Mouse (Mus musculus) cerebellum, postnatal 10 days (tissue): ENCODE data around the gene Dnal4.

Source experiments
- DNase-seq, 2 experiments: peaks; one replicate each; pipeline ENCODE4 v3.0.0; 2021; ENCODE audit warnings: mixed read lengths in 2 of 2

Gene Dnal4

DNA sequence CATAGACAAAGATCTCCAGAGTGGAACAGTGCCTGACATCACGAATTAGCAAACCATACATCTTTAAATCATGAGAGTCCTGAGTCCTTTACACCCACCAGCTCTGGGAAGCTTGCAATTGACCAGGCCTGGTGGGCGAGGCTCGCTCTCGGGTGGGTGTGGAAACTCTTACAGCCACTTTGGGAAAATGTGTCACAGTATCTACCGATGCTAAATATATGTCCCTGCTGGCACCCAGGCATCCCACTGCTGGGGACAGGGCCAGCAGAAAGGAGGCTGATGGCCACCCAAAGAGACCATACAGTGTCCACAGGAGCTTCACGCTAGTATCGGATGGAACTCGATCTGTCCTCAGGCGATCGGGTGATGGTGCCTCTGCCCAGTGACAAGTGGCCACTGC is 20.9 kb upstream of the Dnal4 start:
- peak in 1 of 2 experiments; percentile 11 for DNase-seq

DNA sequence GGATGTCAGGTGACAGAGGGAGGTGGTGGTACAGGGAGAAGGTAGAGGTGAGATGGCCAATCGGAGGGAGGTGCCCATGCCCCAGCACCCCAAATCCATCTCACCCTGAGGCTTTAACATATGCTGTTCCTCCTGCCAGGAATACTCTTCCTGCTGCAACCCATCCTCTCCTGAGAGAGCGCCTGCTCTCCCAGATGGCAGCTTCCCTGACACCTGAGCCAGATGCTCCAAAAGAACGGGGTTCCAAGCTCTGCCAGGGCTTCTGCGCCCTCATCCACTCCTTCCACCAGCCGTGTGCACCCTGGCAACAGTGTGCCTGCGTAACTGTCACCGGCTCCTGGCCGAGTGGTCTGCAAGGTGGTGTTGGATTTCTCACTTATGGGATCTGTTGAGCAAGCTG is 20.0 kb upstream of the Dnal4 start:
- DNase-seq, result no peak

DNA sequence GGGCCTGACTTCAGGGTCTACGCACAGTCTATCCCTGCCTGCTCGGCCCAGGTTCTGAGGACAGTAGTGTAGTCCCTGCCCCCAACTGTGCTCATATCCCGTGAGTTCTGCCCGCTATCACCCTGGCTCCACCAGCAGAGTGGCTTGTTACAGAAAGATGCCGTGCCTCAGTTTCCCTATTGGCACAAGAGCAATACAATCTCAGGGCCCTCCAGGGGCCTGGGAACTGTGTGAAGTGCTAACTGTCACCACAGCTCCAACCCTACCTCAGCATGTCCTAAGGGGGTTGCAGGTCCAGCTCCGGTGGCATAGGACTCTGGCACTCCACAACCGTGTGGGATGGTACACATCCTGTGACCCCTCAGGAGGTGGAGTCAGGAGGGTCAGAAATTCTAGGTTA is 19.4 kb upstream of the Dnal4 start:
- DNase-seq, result no peak

DNA sequence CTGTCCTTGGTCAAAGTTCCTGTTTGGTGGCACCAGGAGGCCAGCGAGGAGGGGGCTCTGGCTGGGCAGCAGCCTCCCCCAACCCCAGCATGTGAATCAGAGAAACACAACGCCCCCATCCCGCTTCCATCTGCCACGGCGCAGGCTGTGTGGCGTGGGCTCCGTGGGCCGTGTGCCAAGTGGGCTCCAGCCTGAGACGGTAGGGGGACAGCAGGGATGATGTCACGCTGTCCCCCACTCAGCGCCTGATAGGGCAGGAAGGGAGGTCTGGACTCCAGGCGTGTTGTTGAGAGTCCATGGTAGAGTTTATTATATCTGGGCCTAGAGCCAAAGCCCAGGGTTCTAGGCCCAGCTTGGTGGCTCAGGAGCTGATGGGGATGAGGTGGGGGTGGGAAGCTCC is 18.6 kb upstream of the Dnal4 start:
- DNase-seq, result peak; percentile 72 to 80

DNA sequence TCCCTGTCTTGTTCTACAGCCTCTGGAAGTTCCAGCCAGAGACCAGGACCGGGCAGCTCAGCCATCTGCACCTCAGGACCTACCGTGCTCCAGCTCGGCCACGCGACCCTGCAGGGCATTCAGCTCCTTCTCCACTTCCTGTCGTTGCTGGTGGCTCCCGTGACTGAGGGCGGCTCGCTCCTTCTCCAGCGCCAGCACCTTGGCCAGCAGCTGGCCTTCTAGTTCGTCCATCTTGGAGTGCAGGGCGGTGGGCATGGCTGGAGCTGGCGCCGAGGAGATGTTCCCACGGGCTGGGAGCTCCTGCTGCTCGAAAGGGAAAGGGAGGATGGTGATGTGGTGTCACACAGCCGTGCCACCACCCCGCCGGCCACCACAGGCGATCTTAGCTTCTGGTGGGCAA is 16.5 kb upstream of the Dnal4 start:
- peak in 1 of 2 experiments; percentile 17 for DNase-seq

DNA sequence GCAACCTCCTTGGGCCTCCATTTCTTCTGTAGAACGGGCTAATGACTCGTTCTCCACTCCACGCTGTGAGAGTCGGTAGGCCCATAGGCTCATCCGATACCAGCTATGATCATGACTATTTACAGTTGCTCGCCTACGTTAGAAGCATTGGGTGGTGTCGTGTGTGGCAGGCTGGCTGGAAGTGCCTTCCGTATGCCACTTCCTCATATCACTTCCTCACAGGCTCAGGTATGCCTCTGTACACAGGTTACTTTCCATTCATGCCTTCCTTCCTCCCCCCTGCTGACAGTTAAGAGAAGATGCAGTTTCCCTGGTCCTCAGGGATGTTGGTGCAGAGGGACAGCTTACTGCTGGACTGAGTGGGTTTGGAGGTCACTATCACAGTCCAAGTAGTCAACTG is 15.4 kb upstream of the Dnal4 start:
- no peak for DNase-seq

DNA sequence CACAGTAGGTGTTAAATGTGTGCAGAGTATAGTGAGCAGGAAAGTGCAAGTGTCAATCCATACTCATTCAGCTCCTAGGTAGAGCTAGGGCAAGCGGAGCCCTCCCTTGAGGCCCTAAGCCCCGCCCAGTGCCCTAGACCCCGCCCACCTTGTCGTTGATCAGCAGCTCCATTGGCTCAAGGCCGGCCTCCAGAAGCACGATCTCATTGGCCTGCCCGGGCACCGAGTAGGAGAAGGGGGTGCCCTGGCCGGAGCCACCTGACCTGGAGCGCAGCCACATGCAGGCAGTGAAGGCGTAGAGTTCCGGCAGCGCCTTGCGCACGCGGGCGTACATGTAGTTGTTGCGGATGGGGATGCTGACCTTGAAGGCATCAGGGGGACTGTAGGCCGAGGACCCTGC is 14.8 kb upstream of the Dnal4 start:
- DNase-seq, result peak; percentile 66 to 72

DNA sequence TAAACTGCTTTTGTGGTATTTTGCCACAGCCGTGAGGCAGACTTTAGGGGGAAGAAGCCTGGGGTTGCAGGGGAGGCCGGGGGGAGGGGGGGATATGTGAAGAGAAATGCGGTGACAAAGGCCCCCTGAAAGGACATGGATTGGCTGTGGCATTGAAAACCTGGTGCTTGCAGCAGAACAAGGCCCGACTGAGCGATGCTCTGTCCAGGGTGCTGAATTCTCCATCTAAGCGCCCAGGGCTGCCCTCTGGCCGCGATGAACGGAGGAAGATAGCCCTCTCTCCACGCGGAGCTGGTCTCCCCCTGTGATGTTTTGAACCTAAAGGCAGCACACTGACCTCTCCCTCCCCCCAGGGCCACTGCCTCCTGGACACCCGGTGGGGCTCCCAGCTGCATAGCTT is 13.9 kb upstream of the Dnal4 start:
- peak; percentile 25 to 26 for DNase-seq

DNA sequence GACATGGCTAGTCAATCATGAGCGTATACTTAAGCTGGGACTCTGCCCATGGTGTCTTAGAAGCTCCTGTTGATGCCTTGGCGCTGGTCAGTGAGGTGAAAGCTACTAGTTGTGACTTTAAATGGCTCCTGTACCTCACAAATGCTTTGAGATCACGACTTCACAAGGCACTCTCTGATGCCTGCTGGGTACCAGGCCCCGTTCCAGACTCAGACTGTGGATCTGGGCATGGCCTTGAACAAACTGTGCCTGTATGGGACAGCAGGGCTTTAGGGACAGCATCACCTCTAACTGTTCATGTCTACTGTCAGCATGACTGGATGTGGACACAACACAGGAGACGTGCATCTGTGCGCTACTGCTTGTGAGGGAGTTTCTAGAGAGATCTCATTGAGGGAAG is 13.3 kb upstream of the Dnal4 start:
- DNase-seq, result peak; percentile 53 to 63

DNA sequence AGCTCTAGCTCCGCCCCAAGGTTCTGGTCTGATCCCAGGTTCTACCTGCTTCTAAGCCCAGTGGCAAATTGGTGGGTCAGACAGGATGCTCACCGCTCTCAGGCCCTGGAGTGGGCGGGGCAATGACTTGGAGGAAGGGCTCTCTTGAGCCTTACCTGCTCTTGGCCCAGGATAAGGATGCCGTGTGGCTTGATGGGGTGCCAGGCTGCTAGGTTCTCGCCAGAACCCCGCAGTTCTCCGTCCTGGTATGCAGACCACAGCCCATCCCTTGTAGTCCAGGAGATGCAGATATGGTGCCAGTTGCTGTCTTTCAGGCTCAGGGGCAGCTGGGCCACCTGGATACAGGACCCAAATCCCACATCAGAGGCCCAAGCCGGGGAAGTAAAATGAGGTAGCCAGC is 12.5 kb upstream of the Dnal4 start:
- DNase-seq, result peak; percentile 47 to 48

DNA sequence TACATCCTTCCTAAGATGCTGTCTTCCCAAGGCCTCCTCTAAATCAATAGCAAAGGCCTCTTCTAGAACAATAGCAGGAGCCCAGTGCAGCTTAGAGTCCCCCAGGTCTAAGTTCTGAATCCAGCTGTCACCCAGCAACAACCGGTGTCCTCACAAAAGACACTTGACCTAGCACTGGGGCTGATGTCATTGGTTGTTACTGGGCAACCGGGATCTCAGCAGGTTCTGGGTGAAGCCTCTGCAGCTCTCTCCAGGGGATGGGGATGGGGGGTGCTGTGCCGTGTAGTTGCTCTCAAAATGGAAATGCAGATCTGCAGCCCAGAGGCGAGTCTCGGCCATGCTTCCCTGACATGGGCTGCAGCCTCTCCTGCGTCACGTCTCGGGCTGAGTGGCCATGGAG is 10.2 kb upstream of the Dnal4 start:
- no peak for DNase-seq

DNA sequence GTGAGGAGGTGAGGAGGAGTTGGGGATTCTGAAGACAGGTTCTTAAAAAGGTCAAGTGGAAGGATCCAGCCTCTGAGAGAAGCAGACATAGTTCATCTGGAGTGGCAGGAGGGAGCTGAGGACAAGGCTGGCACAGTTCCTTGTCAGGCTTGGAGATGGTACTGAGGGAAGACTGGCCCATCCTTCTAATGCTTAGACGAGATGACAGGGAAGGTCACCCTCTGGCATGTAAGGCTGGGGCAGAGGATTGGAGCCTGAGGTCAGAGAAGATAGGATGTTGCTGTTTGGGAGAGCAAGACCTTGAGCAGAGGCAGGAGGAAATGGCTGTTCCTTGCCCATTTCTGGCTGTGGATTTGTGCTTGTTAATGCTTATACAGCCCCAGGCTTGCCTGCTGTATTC is 7.4 kb upstream of the Dnal4 start:
- peak; percentile 35 to 46 for DNase-seq

DNA sequence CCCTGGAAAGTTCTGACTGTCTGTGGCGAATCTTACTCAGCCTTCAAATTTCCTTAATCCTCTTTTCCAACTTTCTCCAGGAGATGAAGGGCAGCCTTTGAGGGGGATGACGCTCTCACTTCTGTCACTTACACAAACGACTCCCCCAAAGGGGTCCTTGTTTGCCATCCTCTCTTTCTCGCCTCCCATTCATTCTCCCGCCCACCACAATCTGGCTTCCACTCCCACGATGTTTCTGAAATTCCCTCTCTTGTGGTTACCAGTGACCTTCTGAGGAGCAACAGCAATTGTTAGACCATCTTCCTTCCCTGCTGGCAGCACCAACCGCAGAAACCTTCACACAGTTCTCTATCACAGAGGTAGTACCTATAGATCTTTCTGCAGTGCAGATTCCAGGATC is 2.0 kb downstream of the Dnal4 start:
- no peak for DNase-seq

DNA sequence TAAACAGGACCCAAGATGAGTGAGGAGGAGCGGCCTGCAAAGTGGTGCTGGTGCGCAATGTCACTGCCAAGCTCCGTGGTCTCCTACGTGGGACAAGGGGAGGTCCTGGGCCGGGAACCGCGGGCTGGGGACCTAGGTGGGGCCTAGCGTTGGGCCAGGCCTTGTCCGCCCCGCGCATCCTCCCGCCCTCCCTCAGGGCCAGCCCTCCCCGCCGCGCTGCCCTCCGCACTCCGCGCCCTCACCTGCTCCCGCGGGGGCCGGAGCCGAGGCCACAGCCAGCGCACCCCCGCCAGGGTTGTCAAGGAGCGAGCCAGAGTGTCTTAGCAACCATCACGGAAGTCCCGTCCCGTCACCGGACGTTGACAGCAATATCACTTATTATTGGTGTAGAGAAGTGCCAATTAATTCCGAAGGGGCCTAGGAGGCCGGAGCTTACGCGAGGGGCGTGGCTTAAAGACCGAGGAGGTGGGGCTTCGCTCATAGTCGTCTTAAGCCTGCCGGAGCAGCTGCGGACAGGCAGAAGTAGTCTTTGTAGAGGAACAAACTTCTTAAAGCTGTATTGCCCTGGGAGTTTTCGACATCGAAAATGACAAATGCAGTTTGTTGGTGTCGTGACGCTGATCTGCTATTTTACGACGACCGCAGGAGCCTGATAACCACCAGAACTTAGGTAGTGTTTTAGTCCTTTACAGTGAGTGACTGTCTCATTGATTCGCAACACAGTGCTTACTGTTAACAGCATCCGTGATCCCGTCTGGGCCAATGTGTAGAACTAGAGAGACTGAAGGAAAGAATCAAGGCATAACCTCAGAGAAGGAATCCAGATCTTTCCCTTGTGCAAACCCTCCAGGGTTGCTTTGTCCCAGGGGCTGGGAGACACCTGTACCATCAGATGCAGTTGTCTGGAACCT is 3.3 kb downstream of the Dnal4 start:
- DNase-seq, result peak; percentile 98 to 99

DNA sequence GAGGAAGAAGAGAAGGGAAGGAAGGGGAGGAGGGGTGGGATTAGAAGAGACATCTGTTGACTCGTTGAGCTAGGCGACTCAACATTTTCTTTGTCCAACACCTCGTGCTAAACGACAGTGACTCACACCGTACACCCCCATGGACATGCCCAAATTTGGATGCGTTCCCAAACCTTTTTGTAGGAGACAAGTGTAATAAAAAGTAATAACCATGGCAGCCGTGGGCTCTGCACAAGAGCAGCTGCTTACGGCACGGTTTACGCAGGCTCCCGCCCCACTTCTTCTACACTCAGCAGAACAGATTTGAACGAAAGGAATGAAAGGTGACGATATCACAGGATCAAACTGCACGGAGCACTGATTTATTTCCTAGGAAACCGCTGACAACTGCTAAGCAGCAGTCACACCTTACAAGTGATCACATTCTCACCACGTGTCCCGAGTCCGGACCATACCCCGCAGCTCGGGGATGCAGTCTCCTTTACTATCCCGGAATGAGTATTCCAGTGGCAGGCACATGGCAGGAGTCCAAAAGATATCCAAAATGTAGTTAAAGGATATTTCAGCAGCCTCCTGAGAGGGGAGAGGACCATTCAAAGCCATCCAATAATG is 6.9 kb downstream of the Dnal4 start:
- DNase-seq, result peak in 1 of 2 experiments; percentile 25

DNA sequence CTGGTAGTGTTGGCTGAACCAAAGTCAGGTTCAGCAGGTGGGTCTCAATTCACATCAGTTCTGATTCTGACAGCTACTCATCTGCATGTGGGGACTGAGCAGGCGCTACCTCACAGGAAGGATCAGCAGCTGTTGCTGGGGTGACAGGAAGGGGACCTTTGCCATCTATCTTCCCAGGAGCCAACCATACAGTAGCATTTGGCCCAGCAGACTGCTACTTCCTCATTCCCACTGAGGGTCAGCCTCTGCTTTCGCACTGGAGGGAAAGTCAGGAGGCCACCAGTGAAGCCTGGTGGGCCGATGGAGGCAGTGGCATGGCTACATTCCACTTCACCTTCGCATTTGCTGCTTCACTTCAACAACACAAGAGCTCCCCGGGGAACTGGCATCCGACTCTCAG is 9.3 kb downstream of the Dnal4 start:
- DNase-seq, result no peak

DNA sequence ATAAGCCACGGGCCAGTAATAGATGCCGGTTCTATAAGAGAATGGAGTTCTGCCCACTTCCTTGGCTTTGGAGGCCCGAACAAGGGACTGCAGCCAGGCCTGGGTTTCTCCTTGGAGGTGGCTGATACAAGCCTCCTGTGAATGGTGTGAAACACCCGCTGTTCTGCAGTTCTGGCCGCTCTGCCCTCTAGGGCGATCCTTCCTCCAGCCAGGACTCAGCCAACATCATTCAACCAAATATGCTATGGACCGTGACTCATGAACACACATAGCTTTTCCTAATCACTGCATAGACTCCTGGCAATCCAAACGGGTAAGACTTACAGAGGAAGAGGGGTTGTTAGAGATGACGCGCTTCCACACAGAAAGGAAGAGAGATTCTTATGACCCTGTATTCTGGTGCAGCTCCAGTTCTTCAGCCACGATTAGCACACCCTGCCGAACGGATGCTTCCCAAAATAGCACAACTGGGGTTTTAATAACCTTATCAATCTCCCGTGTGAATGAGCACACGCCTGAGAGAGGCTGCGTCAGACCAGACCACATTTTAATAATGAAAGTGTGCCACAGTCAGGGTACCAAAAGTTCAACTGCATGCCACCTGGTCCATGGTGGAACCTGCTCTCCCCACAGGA is 10.2 kb downstream of the Dnal4 start:
- peak in 1 of 2 experiments; percentile 35 for DNase-seq

DNA sequence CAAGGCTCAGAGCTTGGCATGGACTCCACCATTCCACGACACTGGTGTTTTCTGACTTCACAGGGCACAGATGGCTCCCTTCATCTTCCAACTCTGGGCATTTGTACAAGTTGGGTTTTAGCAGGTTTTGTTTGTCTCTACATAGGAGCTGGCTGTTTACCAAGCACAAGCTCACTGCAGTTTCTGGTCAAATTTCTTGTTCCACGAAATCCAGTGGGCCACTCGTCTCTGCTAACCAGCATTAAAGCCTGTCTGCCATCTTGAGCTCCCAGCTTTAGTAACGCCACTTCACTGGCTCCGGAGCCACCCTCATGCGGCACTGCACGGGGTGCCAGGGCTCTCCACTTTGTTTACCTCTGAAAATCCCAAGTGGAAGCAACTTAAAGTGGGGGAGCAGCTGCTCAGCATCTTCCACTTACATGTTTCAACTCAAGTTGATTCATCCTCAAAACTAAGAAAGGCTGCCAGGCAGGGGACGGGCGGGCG is 11.0 kb downstream of the Dnal4 start:
- DNase-seq, result peak; percentile 54 to 61

DNA sequence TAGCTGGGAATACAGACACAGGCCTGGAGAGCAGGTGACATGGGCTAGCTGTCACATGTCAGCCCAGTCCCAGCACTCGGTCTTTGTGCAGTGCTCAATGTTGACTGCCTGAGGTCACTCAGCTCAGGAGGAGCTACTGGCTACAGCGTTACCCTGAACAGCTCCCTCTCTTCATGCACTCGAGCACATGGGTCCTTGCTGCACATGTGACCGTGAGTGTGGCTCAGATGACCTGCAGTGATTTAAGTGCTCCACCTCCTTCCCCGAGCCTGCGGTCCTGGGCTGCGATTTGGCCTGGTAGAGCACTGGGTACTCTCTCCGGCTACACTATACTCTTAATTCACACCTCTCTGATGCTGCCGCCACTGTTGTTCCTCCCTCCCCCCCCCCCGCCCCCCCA is 11.5 kb downstream of the Dnal4 start:
- peak in 1 of 2 experiments; percentile 30 for DNase-seq

DNA sequence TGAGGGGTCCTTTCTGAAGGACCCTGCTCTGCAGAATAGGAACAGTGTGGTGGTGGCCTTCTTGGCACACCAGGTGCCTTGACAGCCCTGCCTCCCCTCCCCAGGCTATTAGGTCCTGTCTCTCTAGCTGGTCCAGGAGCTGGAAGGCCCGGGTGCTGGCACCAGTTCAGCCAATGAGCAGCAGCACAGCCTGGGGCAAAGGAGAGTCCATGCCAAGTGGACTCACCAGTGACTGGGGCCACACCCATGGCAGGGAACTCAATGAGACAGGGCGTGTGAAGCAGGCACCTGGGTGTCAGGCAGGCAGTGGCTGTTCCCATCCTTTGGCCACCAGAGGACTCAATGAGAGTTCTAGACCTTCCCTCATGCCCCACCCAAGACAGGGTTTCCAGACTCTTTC is 12.3 kb downstream of the Dnal4 start:
- peak; percentile 74 to 76 for DNase-seq

DNA sequence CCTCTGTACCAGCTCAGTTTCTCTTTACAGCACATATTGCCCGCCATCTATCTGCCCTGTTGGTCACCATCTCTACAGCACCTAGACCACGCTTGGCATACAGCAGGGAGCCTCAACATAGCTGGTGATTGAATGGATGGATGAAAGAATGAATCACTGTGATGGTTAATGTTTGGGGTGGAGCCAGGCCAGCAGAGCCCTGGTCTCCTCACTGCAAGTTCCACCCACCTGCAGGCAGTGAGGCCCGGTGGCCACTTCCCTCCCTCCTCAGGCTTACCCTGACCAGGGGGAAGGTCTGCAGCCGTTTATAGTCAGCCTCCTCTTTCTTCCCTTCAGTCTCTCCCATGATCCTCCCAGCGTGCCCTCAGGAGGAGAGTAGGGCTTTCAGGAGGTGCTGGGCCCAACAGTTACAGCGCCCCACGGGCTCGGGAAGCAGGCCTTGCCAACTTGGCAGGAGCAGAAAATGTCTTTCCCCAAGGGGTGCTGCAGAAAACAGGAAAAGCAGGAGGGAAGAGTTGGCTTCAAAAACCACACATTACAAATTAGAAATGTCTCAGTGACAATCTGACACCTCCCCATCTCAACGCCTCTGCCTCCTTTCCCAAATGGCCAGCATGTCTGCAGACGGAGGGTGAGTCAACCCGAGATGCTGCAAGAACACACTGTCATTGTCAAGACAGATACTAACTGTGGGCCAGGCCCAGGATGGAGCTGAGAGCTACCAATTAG is 12.9 kb downstream of the Dnal4 start:
- DNase-seq, result peak in 1 of 2 experiments; percentile 45

DNA sequence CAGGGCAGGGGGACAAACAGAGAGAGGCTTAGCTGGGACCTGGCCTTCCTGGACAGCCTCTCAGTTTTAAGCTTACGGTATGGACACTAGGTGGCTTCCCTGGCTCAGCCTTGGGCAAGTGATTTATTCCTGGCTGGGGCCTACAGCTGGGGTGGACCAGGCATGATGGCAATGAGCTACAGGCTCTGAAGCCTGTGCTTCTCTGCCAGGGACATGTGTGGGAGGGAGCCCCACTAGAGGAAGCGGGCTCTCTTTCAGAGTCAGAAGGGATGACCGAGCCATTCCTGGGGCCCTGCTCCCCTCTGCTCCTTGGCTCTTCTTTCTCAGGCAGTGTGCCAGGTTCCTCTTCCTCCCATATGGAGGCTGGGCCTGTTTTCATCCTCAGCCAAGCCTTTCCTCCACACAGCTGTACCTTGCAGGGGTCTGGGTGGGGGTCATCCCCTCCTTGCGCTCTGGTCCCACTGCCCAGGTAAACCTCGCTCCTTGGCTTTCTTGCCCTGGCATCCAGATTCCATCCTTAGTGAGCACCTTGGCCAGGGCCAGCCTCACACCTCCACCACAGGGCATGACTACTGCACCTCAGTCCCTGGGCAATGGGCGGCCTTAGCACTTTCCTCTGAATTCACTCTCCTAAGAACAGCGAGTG is 13.9 kb downstream of the Dnal4 start:
- peak; percentile 78 to 86 for DNase-seq
